Mouse (Mus musculus): ENCODE results near the gene Klf12. TPM values are rescaled to one million over a fixed set of nuclear protein-coding genes. Genes with fewer than 3 reads are reported as not detected.

Gene Klf12
- polyA plus RNA-seq, 1 experiment from 2014 or later = 45.8 TPM

- Histone ChIP-seq H3K4me3 (no peak overlapping the region), H3K4me1 (peaks cover 7% of the 10 kb centered on the region; the same call in 1 of the 2 replicates), H3K27ac (no peak overlapping the region), H3K9me3 (replicated peaks) (no peaks in the 10 kb centered on the region), H3K9ac (no peak overlapping the region), H3K4me2 (no peak overlapping the region), H3K36me3 (ENCODE audit: poor library complexity, severe bottlenecking) (0 out of 2 replicates have a peak, but pooled peaks cover 6% of the 10 kb centered on the region), H3K27me3 (no peaks in the 10 kb centered on the region)
- 48% methylated on average over 7 of the region's 7 CpGs for WGBS
- ATAC-seq = peak; percentile 75
Observed at GRCm38 (mm10) chr14:99983510-99983909, 301.0 kb downstream of the Klf12 start.

DNA sequence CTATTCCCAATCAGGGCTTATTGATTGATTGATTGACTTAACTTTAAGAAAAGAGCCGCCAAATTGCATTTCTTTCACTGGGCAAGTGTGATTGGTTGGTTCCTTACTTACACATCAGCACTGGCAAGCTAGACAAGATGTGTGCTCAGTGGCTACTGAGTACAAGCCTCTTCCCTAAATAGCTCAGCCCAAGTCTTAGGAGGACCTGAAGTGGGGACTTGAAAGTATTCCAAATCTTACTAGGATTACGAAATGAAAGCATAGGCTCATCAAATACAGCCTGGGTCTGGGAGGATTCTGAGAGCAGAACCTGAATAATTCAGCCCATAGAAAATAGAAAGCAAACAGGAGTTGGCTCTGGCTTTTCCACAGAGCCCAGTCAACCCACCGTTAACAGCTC, 303.3 kb downstream of the Klf12 start:
- peaks cover 7% of the 10 kb centered on the region; the same call in 1 of the 2 replicates for H3K4me1 ChIP-seq
- no peak overlapping the region for H3K4me2 ChIP-seq
- ATAC-seq = no peak
- H3K9ac ChIP-seq = no peak overlapping the region
- no peaks in the 10 kb centered on the region for H3K36me3 ChIP-seq (ENCODE audit: poor library complexity, severe bottlenecking)
- WGBS = 88% methylated on average over 3 of the region's 3 CpGs
- no peak overlapping the region for H3K4me3 ChIP-seq
- no peak overlapping the region for H3K27ac ChIP-seq
- no peaks in the 10 kb centered on the region for H3K27me3 ChIP-seq
- H3K9me3 ChIP-seq (replicated peaks) = no peaks in the 10 kb centered on the region

GRCm38 (mm10) chr14:99967920-99968319, 316.6 kb downstream of the Klf12 start:
- H3K4me3 ChIP-seq = no peak overlapping the region
- 74% methylated on average over 4 of the region's 4 CpGs for WGBS
- no peak for ATAC-seq
- no peak overlapping the region for H3K27ac ChIP-seq
- no peaks in the 10 kb centered on the region for H3K27me3 ChIP-seq
- no peak overlapping the region for H3K9ac ChIP-seq
- no peak overlapping the region for H3K4me2 ChIP-seq
- no peaks in the 10 kb centered on the region for H3K4me1 ChIP-seq
- no peaks in the 10 kb centered on the region for H3K36me3 ChIP-seq (ENCODE audit: poor library complexity, severe bottlenecking)
- H3K9me3 ChIP-seq (replicated peaks) = no peaks in the 10 kb centered on the region

GRCm38 (mm10) chr14:99960500-99961229, 323.8 kb downstream of the Klf12 start:
- no peaks in the 10 kb centered on the region for H3K4me1 ChIP-seq
- no peaks in the 10 kb centered on the region for H3K9me3 ChIP-seq (replicated peaks)
- H3K36me3 ChIP-seq (ENCODE audit: poor library complexity, severe bottlenecking) = no peaks in the 10 kb centered on the region
- no peak overlapping the region for H3K4me2 ChIP-seq
- no peaks in the 10 kb centered on the region for H3K27me3 ChIP-seq
- H3K4me3 ChIP-seq = no peak overlapping the region
- H3K9ac ChIP-seq = no peak overlapping the region
- H3K27ac ChIP-seq = no peak overlapping the region
- WGBS = 95% methylated on average over 10 of the region's 10 CpGs
- ATAC-seq = no peak

DNA sequence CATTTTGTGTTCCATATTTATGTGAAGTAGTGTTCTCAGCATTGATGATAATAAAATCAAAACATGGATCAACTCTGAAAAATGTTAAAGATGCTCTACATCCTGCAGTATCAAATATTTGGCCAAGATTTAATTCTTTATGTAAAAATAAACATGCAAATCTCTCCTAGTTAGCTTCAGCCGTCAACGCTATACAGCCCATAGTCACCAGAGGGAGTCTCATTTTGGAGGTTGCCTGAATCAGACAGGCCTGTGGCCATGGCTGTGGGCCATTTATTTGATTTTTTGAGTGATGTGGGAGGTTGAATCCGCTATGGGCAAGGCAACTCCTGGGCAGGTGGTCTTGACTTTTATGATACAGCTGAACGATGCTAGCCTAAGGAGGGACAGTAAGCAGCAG, 329.3 kb downstream of the Klf12 start:
- Histone ChIP-seq H3K36me3 (ENCODE audit: poor library complexity, severe bottlenecking) (no peaks in the 10 kb centered on the region), H3K4me3 (no peak overlapping the region), H3K27ac (no peak overlapping the region), H3K9ac (no peak overlapping the region), H3K27me3 (no peaks in the 10 kb centered on the region), H3K9me3 (replicated peaks) (no peaks in the 10 kb centered on the region), H3K4me2 (no peak overlapping the region), H3K4me1 (no peaks in the 10 kb centered on the region)
- WGBS = 94% methylated on average over 4 of the region's 4 CpGs
- ATAC-seq = no peak

- WGBS = 23% methylated on average over 17 of the region's 17 CpGs
- Histone ChIP-seq H3K4me1 (peaks cover 40% of the 10 kb centered on the region), H3K9ac (no peak overlapping the region), H3K9me3 (replicated peaks) (no peaks in the 10 kb centered on the region), H3K4me2 (peak overlapping the region; percentile 33), H3K27me3 (no peaks in the 10 kb centered on the region), H3K36me3 (ENCODE audit: poor library complexity, severe bottlenecking) (no peaks in the 10 kb centered on the region), H3K27ac (peak overlapping the region; percentile 91), H3K4me3 (no peak overlapping the region)
- ATAC-seq = peak; percentile 78
Observed at GRCm38 (mm10) chr14:99944221-99945108, 340.0 kb downstream of the Klf12 start.

- ATAC-seq = peak; percentile 94
- H3K4me1 ChIP-seq = peaks cover 40% of the 10 kb centered on the region
Observed at GRCm38 (mm10) chr14:99943156-99943555, 341.3 kb downstream of the Klf12 start.

DNA sequence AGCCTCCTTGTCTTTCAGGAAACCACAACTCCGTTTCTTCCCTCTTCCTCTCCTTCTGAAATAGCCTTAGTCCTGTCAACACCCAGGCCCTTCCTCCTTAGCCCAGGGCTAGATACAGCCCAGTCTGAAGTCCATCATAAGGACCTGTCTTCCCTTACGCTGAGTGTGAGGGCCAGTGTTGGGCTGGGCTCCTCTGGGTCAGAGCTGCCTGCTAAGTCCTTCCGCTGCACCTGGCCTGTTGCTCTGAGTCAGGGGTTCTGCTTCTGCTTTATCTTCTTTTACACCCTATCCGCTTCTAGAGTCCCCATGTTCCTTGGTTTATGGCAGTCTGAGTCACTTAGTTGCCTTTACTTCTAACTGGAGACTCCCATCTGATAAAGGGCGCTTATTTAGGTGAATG, 351.0 kb downstream of the Klf12 start:
- no peaks in the 10 kb centered on the region for H3K36me3 ChIP-seq (ENCODE audit: poor library complexity, severe bottlenecking)
- H3K9me3 ChIP-seq (replicated peaks) = no peaks in the 10 kb centered on the region
- WGBS = 89% methylated on average over 5 of the region's 5 CpGs
- 0 out of 2 replicates have a peak, but pooled peaks cover 4% of the 10 kb centered on the region for H3K4me1 ChIP-seq
- H3K27me3 ChIP-seq = no peaks in the 10 kb centered on the region
- H3K4me3 ChIP-seq = no peak overlapping the region
- no peak overlapping the region for H3K9ac ChIP-seq
- H3K27ac ChIP-seq = no peak overlapping the region
- H3K4me2 ChIP-seq = no peak overlapping the region
- no peak for ATAC-seq

More at GRCm38 (mm10) chr14:99943156-99943555, 341.3 kb downstream of the Klf12 start:
- 4% methylated on average over 8 of the region's 8 CpGs for WGBS
- Histone ChIP-seq H3K9ac (peak overlapping the region; percentile 12; the same call in 1 of the 2 replicates), H3K27ac (peak overlapping the region; percentile 91), H3K4me3 (no peak overlapping the region), H3K36me3 (ENCODE audit: poor library complexity, severe bottlenecking) (no peaks in the 10 kb centered on the region), H3K27me3 (no peaks in the 10 kb centered on the region), H3K9me3 (replicated peaks) (no peaks in the 10 kb centered on the region), H3K4me2 (peak overlapping the region; percentile 38)

- WGBS = 10% methylated on average over 4 of the region's 4 CpGs
- H3K36me3 ChIP-seq (ENCODE audit: poor library complexity, severe bottlenecking) = no peaks in the 10 kb centered on the region
- no peak overlapping the region for H3K4me2 ChIP-seq
- no peak overlapping the region for H3K27ac ChIP-seq
- no peak overlapping the region for H3K9ac ChIP-seq
- no peaks in the 10 kb centered on the region for H3K9me3 ChIP-seq (replicated peaks)
- H3K4me1 ChIP-seq = 0 out of 2 replicates have a peak, but pooled peaks cover 4% of the 10 kb centered on the region
- ATAC-seq = peak; percentile 79
- no peaks in the 10 kb centered on the region for H3K27me3 ChIP-seq
- H3K4me3 ChIP-seq = no peak overlapping the region
Observed at GRCm38 (mm10) chr14:99931879-99932278, 352.6 kb downstream of the Klf12 start.

GRCm38 (mm10) chr14:99911912-99912311, 372.6 kb downstream of the Klf12 start:
- 73% methylated on average over 3 of the region's 3 CpGs for WGBS
- Histone ChIP-seq H3K9ac (no peak overlapping the region), H3K9me3 (replicated peaks) (no peaks in the 10 kb centered on the region), H3K4me2 (no peak overlapping the region), H3K36me3 (ENCODE audit: poor library complexity, severe bottlenecking) (no peaks in the 10 kb centered on the region), H3K4me3 (no peak overlapping the region), H3K4me1 (no peaks in the 10 kb centered on the region), H3K27me3 (no peaks in the 10 kb centered on the region), H3K27ac (no peak overlapping the region)
- no peak for ATAC-seq

GRCm38 (mm10) chr14:99910876-99911275, 373.6 kb downstream of the Klf12 start:
- Histone ChIP-seq H3K4me1 (no peaks in the 10 kb centered on the region), H3K4me2 (no peak overlapping the region), H3K9ac (no peak overlapping the region), H3K4me3 (no peak overlapping the region), H3K36me3 (ENCODE audit: poor library complexity, severe bottlenecking) (no peaks in the 10 kb centered on the region), H3K27ac (no peak overlapping the region), H3K27me3 (no peaks in the 10 kb centered on the region), H3K9me3 (replicated peaks) (no peaks in the 10 kb centered on the region)
- 0 out of 2 replicates have a peak, but pooled peaks have one; percentile 19 for ATAC-seq
- WGBS = 78% methylated on average over 4 of the region's 5 CpGs

DNA sequence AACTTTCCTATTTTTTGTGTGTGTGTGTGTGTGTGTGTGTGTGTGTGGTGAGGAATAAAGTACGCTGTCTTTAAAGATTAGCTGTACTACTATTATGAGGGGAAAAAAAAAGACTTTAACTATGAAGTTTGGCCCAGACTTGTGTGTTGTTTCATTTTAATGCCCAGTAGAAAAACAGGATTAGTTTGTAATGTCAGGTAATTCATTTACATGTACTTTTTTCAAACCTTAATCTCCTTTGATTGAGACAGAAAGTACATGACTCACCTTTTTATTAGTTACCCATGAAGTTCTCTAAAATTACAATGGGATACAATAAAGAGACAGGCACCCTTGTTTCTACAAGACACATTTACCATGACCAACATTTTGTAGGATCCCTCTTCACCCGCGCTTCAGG, 383.6 kb downstream of the Klf12 start:
- Histone ChIP-seq H3K27ac (no peak overlapping the region), H3K9me3 (replicated peaks) (no peaks in the 10 kb centered on the region), H3K9ac (no peak overlapping the region), H3K4me2 (no peak overlapping the region), H3K27me3 (no peaks in the 10 kb centered on the region), H3K36me3 (ENCODE audit: poor library complexity, severe bottlenecking) (peaks cover 3% of the 10 kb centered on the region; the same call in 1 of the 2 replicates), H3K4me1 (0 out of 2 replicates have a peak, but pooled peaks cover 4% of the 10 kb centered on the region), H3K4me3 (no peak overlapping the region)
- ATAC-seq = no peak
- 96% methylated on average over 3 of the region's 3 CpGs for WGBS

Data from forebrain, embryonic 13.5 days (tissue).